Comparison of ENCODE assay signal across 16 mouse cellular contexts in genomic region chr13:51790793-51791192, GRCm38 (mm10). TPM values are rescaled to one million over a fixed set of nuclear protein-coding genes. Genes with fewer than 3 reads are reported as not detected.
A peak's percentile ranks its signal among the peaks of the same experiment; 100 is the strongest.
DNase-seq lines count a peak whose midpoint lies in the region; ATAC-seq and TF ChIP-seq lines count a peak whose summit lies in the region.
"Had no signal": no experiment of that assay in that cellular context is flagged by ENCODE, and none has a peak within 500 bp of the region (broad histone marks: within the 10 kb centered on the region; RNA-seq: fewer than 3 reads in every experiment).

No protein-coding gene starts in this region.

- ATAC-seq in heart, embryonic 13.5 days (ENCODE audit: extremely low read depth, insufficient number of reproducible peaks, low FRiP score, low TSS enrichment), result no peak
- no peak for ATAC-seq in lung, embryonic 14.5 days (ENCODE audit: insufficient read depth)
- no peak for ATAC-seq in inflammation-experienced regulatory T-cells, adult 6 months

- H3K36me3 ChIP-seq in heart, embryonic 13.5 days, result no peaks in the 10 kb centered on the region
- no peaks in the 10 kb centered on the region for H3K36me3 ChIP-seq in lung, embryonic 14.5 days (ENCODE audit: insufficient read depth)
- H3K36me3 ChIP-seq: midbrain, embryonic 10.5 days had no signal

- H3K4me3 ChIP-seq in heart, embryonic 13.5 days, result 0 out of 2 replicates have a peak overlapping the region, but pooled peaks have one; percentile 72
- H3K4me3 ChIP-seq in lung, embryonic 14.5 days (ENCODE audit: low read depth, low read length), result no peak overlapping the region
- H3K4me3 ChIP-seq: erythroblast, embryonic 14.5 days; midbrain, embryonic 10.5 days; myocyte had no signal

- H3K27me3 ChIP-seq in heart, embryonic 13.5 days (replicated peaks), result peaks cover 5% of the 10 kb centered on the region
- H3K27me3 ChIP-seq in lung, embryonic 14.5 days (ENCODE audit: insufficient read depth, low read length), result peaks cover 18% of the 10 kb centered on the region

- DNase-seq in adrenal gland, postnatal 10 days, result peak; percentile 20
- DNase-seq in adrenal gland, adult (ENCODE audit: inconsistent age in 2 of 2, low spot score in 1 of 2), result no peak
- no peak for DNase-seq in heart, postnatal 14 days
- no peak for DNase-seq in lung, embryonic 14.5 days
- DNase-seq in lung, adult 18-20 months, result no peak
- peak; percentile 39 to 68 for DNase-seq in kidney, postnatal 25 days
- DNase-seq: cerebellum, adult 11 months; layer of hippocampus, adult 9-11 months; lung, postnatal 10 days; thymus, postnatal 14 days had no signal

- H3K27ac ChIP-seq in heart, embryonic 13.5 days (replicated peaks), result no peak overlapping the region
- no peak overlapping the region for H3K27ac ChIP-seq in lung, embryonic 14.5 days (ENCODE audit: low read depth)
- H3K27ac ChIP-seq: midbrain, embryonic 10.5 days had no signal

- 57% methylated on average over 5 of the region's 5 CpGs for WGBS in heart, embryonic 13.5 days
- WGBS in lung, embryonic 14.5 days, result 51% methylated on average over 5 of the region's 5 CpGs

- peaks cover 43% of the 10 kb centered on the region for H3K4me1 ChIP-seq in heart, embryonic 13.5 days
- peaks cover 13% of the 10 kb centered on the region; the same call in 1 of the 2 replicates for H3K4me1 ChIP-seq in lung, embryonic 14.5 days (ENCODE audit: insufficient read depth)

- intact Hi-C loops in heart, postnatal 14 days (cut with DNase I), result loop anchor here (5.0 kb wide), 1 partner anchor 63 kb away; no protein-coding TSS in a partner anchor

- peak overlapping the region; percentile 79; the same call in 1 of the 2 replicates for H3K4me2 ChIP-seq in heart, embryonic 13.5 days
- H3K4me2 ChIP-seq in lung, embryonic 14.5 days, result no peak overlapping the region

- H3K9ac ChIP-seq in heart, embryonic 13.5 days, result no peak overlapping the region
- no peak overlapping the region for H3K9ac ChIP-seq in lung, embryonic 14.5 days

- 0 out of 2 replicates have a peak, but pooled peaks have one; percentile 1 for TF ChIP-seq CTCF in lung, embryonic 14.5 days (IDR thresholded peaks at IDR 0.05; ENCODE audit: low read depth)

- no peaks in the 10 kb centered on the region for H3K9me3 ChIP-seq in heart, embryonic 13.5 days
- no peaks in the 10 kb centered on the region for H3K9me3 ChIP-seq in lung, embryonic 14.5 days (ENCODE audit: low read depth, low read length)
- H3K9me3 ChIP-seq: G1E; midbrain, embryonic 10.5 days had no signal

RNA-seq across cellular contexts. Expression of gene Sema4d, which starts 2.8 kb away (rescaled TPM):
- 10 to 100 TPM; 13.9 to 25.4 TPM for total RNA-seq in adrenal gland, postnatal 10 days (2021)
- 13.0 and 13.9 TPM in 2 replicates for polyA plus RNA-seq in heart, embryonic 13.5 days (2015; fragmentation: Nextera tagmentation; extraction: Ambion mirVana)
- total RNA-seq in heart, postnatal 14 days (2021), result 10 to 100 TPM; 78.3 to 78.4 TPM
- polyA plus RNA-seq in lung, embryonic 14.5 days (2014; fragmentation: Nextera tagmentation; extraction: Ambion mirVana), result 12.0 and 12.3 TPM in 2 replicates
- 100 to 1,000 TPM; 111 to 154 (median 126) TPM for polyA plus RNA-seq in inflammation-experienced regulatory T-cells, adult 6 months (2017; shearing (Covaris generic))

RNA-seq across cellular contexts. Expression of gene Gadd45g, which starts 55.7 kb away (rescaled TPM):
- total RNA-seq in adrenal gland, postnatal 10 days (2021), result 10 to 100 TPM; 28.4 to 87.1 TPM
- 51.2 and 51.8 TPM in 2 replicates for polyA plus RNA-seq in heart, embryonic 13.5 days (2015; fragmentation: Nextera tagmentation; extraction: Ambion mirVana)
- total RNA-seq in heart, postnatal 14 days (2021), result 10 to 100 TPM; 31.7 to 32.6 TPM
- polyA plus RNA-seq in lung, embryonic 14.5 days (2014; fragmentation: Nextera tagmentation; extraction: Ambion mirVana), result 26.1 and 27.2 TPM in 2 replicates
- polyA plus RNA-seq in inflammation-experienced regulatory T-cells, adult 6 months (2017; shearing (Covaris generic)), result 10 to 100 TPM; 12.4 to 28.7 (median 19.4) TPM

Comparison
In these comparisons a context has a peak if more than half of its experiments do, and no peak if none do; other contexts are left out.
1. DNase-seq: peak in adrenal gland, postnatal 10 days (single experiment) and kidney, postnatal 25 days (2 of 2); none in adrenal gland, adult (0 of 2), heart, postnatal 14 days (0 of 2), lung, embryonic 14.5 days (single experiment) and lung, adult 18-20 months (0 of 2).